Mouse (Mus musculus): Measurements from ENCODE around the gene Cwc22.
"Not testable (repeated sequence)": the region's sequence is repeated elsewhere in the genome, so short reads cannot be mapped to it uniquely, and the experiment has no call there.

The Cwc22 gene

GRCm38 (mm10) chr2:77895906-77896570 lies 50.1 kb downstream of the Cwc22 start:
- not testable (repeated sequence) for DNase-seq

- DNase-seq, result no peak
Measured at GRCm38 (mm10) chr2:77894896-77895295, 51.3 kb downstream of the Cwc22 start.

GRCm38 (mm10) chr2:77893505-77893904 lies 52.7 kb downstream of the Cwc22 start:
- DNase-seq, result no peak

- DNase-seq, result no peak
Measured at GRCm38 (mm10) chr2:77892573-77892972, 53.6 kb downstream of the Cwc22 start.

- no peak for DNase-seq
Measured at GRCm38 (mm10) chr2:77890836-77891438, 55.2 kb downstream of the Cwc22 start.

GRCm38 (mm10) chr2:77889949-77890348 lies 56.2 kb downstream of the Cwc22 start:
- DNase-seq, result no peak

GRCm38 (mm10) chr2:77889401-77889800 lies 56.8 kb downstream of the Cwc22 start:
- DNase-seq, result no peak

- no peak for DNase-seq
Measured at GRCm38 (mm10) chr2:77888826-77889225, 57.3 kb downstream of the Cwc22 start.

- DNase-seq, result no peak
Measured at GRCm38 (mm10) chr2:77888056-77888455, 58.1 kb downstream of the Cwc22 start.

- DNase-seq, result no peak
Measured at GRCm38 (mm10) chr2:77887166-77887565, 59.0 kb downstream of the Cwc22 start.

GRCm38 (mm10) chr2:77885491-77886130 lies 60.6 kb downstream of the Cwc22 start:
- no peak for DNase-seq

GRCm38 (mm10) chr2:77885036-77885435 lies 61.1 kb downstream of the Cwc22 start:
- DNase-seq, result no peak

GRCm38 (mm10) chr2:77884491-77884890 lies 61.7 kb downstream of the Cwc22 start:
- DNase-seq, result no peak

GRCm38 (mm10) chr2:77882961-77883360 lies 63.2 kb downstream of the Cwc22 start:
- no peak for DNase-seq

- no peak for DNase-seq
Measured at GRCm38 (mm10) chr2:77881301-77882199, 64.6 kb downstream of the Cwc22 start.

GRCm38 (mm10) chr2:77880351-77880750 lies 65.8 kb downstream of the Cwc22 start:
- no peak for DNase-seq

GRCm38 (mm10) chr2:77879736-77880135 lies 66.4 kb downstream of the Cwc22 start:
- no peak for DNase-seq

- DNase-seq, result no peak
Measured at GRCm38 (mm10) chr2:77877156-77877855, 68.9 kb downstream of the Cwc22 start.

GRCm38 (mm10) chr2:77876331-77876730 lies 69.8 kb downstream of the Cwc22 start:
- no peak for DNase-seq

- DNase-seq, result no peak
Measured at GRCm38 (mm10) chr2:77875516-77875915, 70.7 kb downstream of the Cwc22 start.

GRCm38 (mm10) chr2:77874678-77875077 lies 71.5 kb downstream of the Cwc22 start:
- DNase-seq, result no peak

GRCm38 (mm10) chr2:77873806-77874205 lies 72.4 kb downstream of the Cwc22 start:
- DNase-seq, result no peak

- DNase-seq, result no peak
Measured at GRCm38 (mm10) chr2:77872676-77873075, 73.5 kb downstream of the Cwc22 start.
